Mouse (Mus musculus) forebrain, embryonic 16.5 days (tissue): Measurements from ENCODE around the gene Eif3c. TPM values are rescaled to one million over a fixed set of nuclear protein-coding genes. Genes with fewer than 3 reads are reported as not detected.
A peak's percentile ranks its signal among the peaks of the same experiment; 100 is the strongest.

Experiments
- ATAC-seq: fragments of 200-750 bp; cut with Nextera tagmentation; 2 replicates; pipeline ENCODE4 v1.8.0; 2017; ENCODE audit warnings: mild to moderate bottlenecking, moderate library complexity
- H3K27ac ChIP-seq: fragments of 300-500 bp; sonication (generic); 2 replicates; pipeline ENCODE4 v1.5.1; 2014; ENCODE audit warnings: low read length, control low read depth
- H3K27me3 ChIP-seq: fragments of 300-500 bp; sonication (generic); replicated peaks from 2 replicates; pipeline ENCODE4 v1.6.1; 2014; ENCODE audit warnings: low read length; ENCODE audit not compliant: control insufficient read depth, insufficient read depth
- H3K36me3 ChIP-seq: fragments of 300-500 bp; sonication (generic); 2 replicates; pipeline ENCODE4 v1.6.1; 2014; ENCODE audit not compliant: control insufficient read depth, insufficient read depth
- H3K4me1 ChIP-seq: fragments of 300-500 bp; sonication (generic); replicated peaks from 2 replicates; pipeline ENCODE4 v1.6.1; 2014; ENCODE audit warnings: low read length; ENCODE audit not compliant: control insufficient read depth, insufficient read depth
- H3K4me2 ChIP-seq: fragments of 300-500 bp; sonication (generic); 2 replicates; pipeline ENCODE4 v1.6.1; 2014; ENCODE audit warnings: mild to moderate bottlenecking, low read length, control low read depth
- H3K4me3 ChIP-seq: fragments of 300-500 bp; sonication (generic); replicated peaks from 2 replicates; pipeline ENCODE4 v1.5.1; 2014; ENCODE audit warnings: mild to moderate bottlenecking, low read length, control low read depth
- H3K9ac ChIP-seq: fragments of 300-500 bp; sonication (generic); replicated peaks from 2 replicates; pipeline ENCODE4 v1.6.1; 2014; ENCODE audit warnings: low read depth, low read length, control low read depth
- H3K9me3 ChIP-seq: fragments of 300-500 bp; sonication (generic); 2 replicates; pipeline ENCODE4 v1.6.1; 2016; ENCODE audit warnings: low read length; ENCODE audit not compliant: control insufficient read depth
- WGBS: fragments of 180-500 bp; shearing (Covaris S2); extraction: QIAGEN DNeasy Blood & Tissue Kit; methylation state at CpG from one replicate; pipeline ENCODE4 v1.1.7; 2014; 5-methylcytosine and 5-hydroxymethylcytosine counted together
- polyA plus RNA-seq: library from polyadenylated mRNA; unstranded; fragments of >200 nt; fragmentation: Nextera tagmentation; extraction: Ambion mirVana; gene quantifications from 2 replicates; pipeline ENCODE4 v1.2.1, GENCODE M21; 2015

Eif3c gene
- polyA plus RNA-seq, 1 experiment from 2014 or later: 181 TPM

GRCm38 (mm10) chr7:126594862-126595561 is 28.8 kb upstream of the Eif3c start, which contains the start of gene Il27:
Gene Il27, minus strand, starts transcription at chr7:126594941.
- no peaks in the 10 kb centered on the region; the same call in 1 of the 2 replicates for H3K27me3 ChIP-seq
- H3K4me1 ChIP-seq: no peaks in the 10 kb centered on the region
- H3K27ac ChIP-seq: no peak within 1 kb of the TSS
- no peaks in the 10 kb centered on the region for H3K36me3 ChIP-seq
- 78% methylated on average over 11 of the region's 11 CpGs for WGBS
- H3K9me3 ChIP-seq: no peaks in the 10 kb centered on the region
- H3K4me2 ChIP-seq: no peak within 1 kb of the TSS
- H3K4me3 ChIP-seq: no peak within 1 kb of the TSS
- ATAC-seq: no peak
- H3K9ac ChIP-seq: no peak within 1 kb of the TSS

- Histone ChIP-seq H3K27me3 (0 out of 2 replicates have a peak, but pooled peaks cover 5% of the 10 kb centered on the region), H3K9ac (no peak overlapping the region), H3K27ac (no peak overlapping the region), H3K36me3 (no peaks in the 10 kb centered on the region), H3K4me1 (0 out of 2 replicates have a peak, but pooled peaks cover 4% of the 10 kb centered on the region), H3K4me2 (no peak overlapping the region), H3K4me3 (no peak overlapping the region), H3K9me3 (no peaks in the 10 kb centered on the region)
- 2% methylated on average over 16 of the region's 16 CpGs for WGBS
- ATAC-seq: no peak
Observed at GRCm38 (mm10) chr7:126587779-126588178, 21.6 kb upstream of the Eif3c start.

GRCm38 (mm10) chr7:126586839-126587238 is 20.6 kb upstream of the Eif3c start:
- ATAC-seq: no peak
- H3K9me3 ChIP-seq: no peaks in the 10 kb centered on the region
- 57% methylated on average over 8 of the region's 8 CpGs for WGBS
- H3K9ac ChIP-seq: no peak overlapping the region
- no peak overlapping the region for H3K4me3 ChIP-seq
- no peaks in the 10 kb centered on the region for H3K36me3 ChIP-seq
- no peak overlapping the region for H3K4me2 ChIP-seq
- 0 out of 2 replicates have a peak, but pooled peaks cover 5% of the 10 kb centered on the region for H3K27me3 ChIP-seq
- no peak overlapping the region for H3K27ac ChIP-seq
- H3K4me1 ChIP-seq: peaks cover 11% of the 10 kb centered on the region

GRCm38 (mm10) chr7:126585717-126586116 is 19.5 kb upstream of the Eif3c start, which contains the start of gene Cln3:
Gene Cln3, minus strand, starts transcription at chr7:126585817.
- peaks cover 16% of the 10 kb centered on the region for H3K4me1 ChIP-seq
- no peak within 1 kb of the TSS for H3K9ac ChIP-seq
- no peak for ATAC-seq
- H3K9me3 ChIP-seq: no peaks in the 10 kb centered on the region
- no peaks in the 10 kb centered on the region for H3K36me3 ChIP-seq
- WGBS: 73% methylated on average over 6 of the region's 6 CpGs
- no peak within 1 kb of the TSS for H3K4me2 ChIP-seq
- H3K27ac ChIP-seq: no peak within 1 kb of the TSS
- H3K4me3 ChIP-seq: no peak within 1 kb of the TSS
- H3K27me3 ChIP-seq: 0 out of 2 replicates have a peak, but pooled peaks cover 5% of the 10 kb centered on the region

- 85% methylated on average over 8 of the region's 8 CpGs for WGBS
- H3K9ac ChIP-seq: no peak within 1 kb of the TSS
- peak within 1 kb of the TSS; percentile 91 for H3K4me2 ChIP-seq
- peaks cover 16% of the 10 kb centered on the region for H3K4me1 ChIP-seq
- no peak for ATAC-seq
- peak within 1 kb of the TSS; percentile 65 for H3K4me3 ChIP-seq
- no peaks in the 10 kb centered on the region for H3K9me3 ChIP-seq
- no peaks in the 10 kb centered on the region for H3K36me3 ChIP-seq
- H3K27ac ChIP-seq: no peak within 1 kb of the TSS
- H3K27me3 ChIP-seq: 0 out of 2 replicates have a peak, but pooled peaks cover 5% of the 10 kb centered on the region
Observed at GRCm38 (mm10) chr7:126584506-126584977, 18.3 kb upstream of the Eif3c start, which contains the start of gene Apobr. Gene Apobr, plus strand, starts transcription at chr7:126584942.

- Histone ChIP-seq H3K27ac (peak overlapping the region; percentile 95), H3K4me1 (peaks cover 16% of the 10 kb centered on the region), H3K36me3 (no peaks in the 10 kb centered on the region), H3K4me2 (peak overlapping the region; percentile 91), H3K4me3 (peak overlapping the region; percentile 65), H3K9ac (peak overlapping the region; percentile 68; the same call in 1 of the 2 replicates), H3K9me3 (no peaks in the 10 kb centered on the region), H3K27me3 (0 out of 2 replicates have a peak, but pooled peaks cover 5% of the 10 kb centered on the region)
- no peak for ATAC-seq
- 57% methylated on average over 6 of the region's 6 CpGs for WGBS
Observed at GRCm38 (mm10) chr7:126583761-126584160, 17.6 kb upstream of the Eif3c start.

GRCm38 (mm10) chr7:126583251-126583709 is 17.1 kb upstream of the Eif3c start:
- H3K9me3 ChIP-seq: no peaks in the 10 kb centered on the region
- peak overlapping the region; percentile 68 for H3K9ac ChIP-seq
- H3K4me1 ChIP-seq: peaks cover 16% of the 10 kb centered on the region
- H3K27ac ChIP-seq: peak overlapping the region; percentile 95
- H3K36me3 ChIP-seq: no peaks in the 10 kb centered on the region
- peak; percentile 90 for ATAC-seq
- 2% methylated on average over 22 of the region's 22 CpGs for WGBS
- peak overlapping the region; percentile 91 for H3K4me2 ChIP-seq
- H3K27me3 ChIP-seq: 0 out of 2 replicates have a peak, but pooled peaks cover 5% of the 10 kb centered on the region
- H3K4me3 ChIP-seq: peak overlapping the region; percentile 65

GRCm38 (mm10) chr7:126582759-126583158 is 16.5 kb upstream of the Eif3c start:
- H3K4me3 ChIP-seq: peak overlapping the region; percentile 65
- H3K4me2 ChIP-seq: peak overlapping the region; percentile 91
- H3K27me3 ChIP-seq: 0 out of 2 replicates have a peak, but pooled peaks cover 5% of the 10 kb centered on the region
- WGBS: 1% methylated on average over 20 of the region's 20 CpGs
- ATAC-seq: peak; percentile 50
- H3K9ac ChIP-seq: peak overlapping the region; percentile 68
- H3K9me3 ChIP-seq: no peaks in the 10 kb centered on the region
- no peaks in the 10 kb centered on the region for H3K36me3 ChIP-seq
- no peak overlapping the region for H3K27ac ChIP-seq
- H3K4me1 ChIP-seq: peaks cover 16% of the 10 kb centered on the region

- WGBS: 82% methylated on average over 6 of the region's 6 CpGs
Observed at GRCm38 (mm10) chr7:126581661-126582060, 15.4 kb upstream of the Eif3c start.

More at GRCm38 (mm10) chr7:126581661-126582060, 15.4 kb upstream of the Eif3c start:
- no peaks in the 10 kb centered on the region for H3K36me3 ChIP-seq
- 0 out of 2 replicates have a peak, but pooled peaks cover 5% of the 10 kb centered on the region for H3K27me3 ChIP-seq
- no peaks in the 10 kb centered on the region for H3K9me3 ChIP-seq
- H3K27ac ChIP-seq: no peak overlapping the region
- ATAC-seq: no peak
- H3K4me2 ChIP-seq: no peak overlapping the region
- H3K4me1 ChIP-seq: peaks cover 16% of the 10 kb centered on the region
- no peak overlapping the region for H3K4me3 ChIP-seq
- no peak overlapping the region for H3K9ac ChIP-seq
